21 mouse cellular contexts compared by ENCODE assay signal in the genomic region with DNA sequence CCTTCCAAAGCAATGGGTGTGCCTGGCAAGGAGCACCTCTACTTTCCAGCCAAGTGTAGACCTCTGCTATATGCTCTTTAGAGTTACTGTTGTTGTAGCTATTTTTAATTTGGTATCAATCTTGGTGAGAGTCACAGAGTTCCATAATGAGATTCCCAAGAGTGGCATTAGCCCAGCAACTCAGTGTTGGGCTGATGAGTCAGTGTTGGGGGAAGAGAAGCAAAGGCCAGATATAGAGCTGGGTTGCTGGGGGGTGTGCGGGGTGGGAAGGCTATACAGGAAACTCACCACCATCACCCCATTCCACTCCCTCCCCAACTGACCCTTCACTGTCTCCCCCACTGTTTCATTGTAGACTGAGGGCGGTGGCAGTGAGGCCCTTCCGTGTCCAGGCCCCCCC. TPM values are rescaled to one million over a fixed set of nuclear protein-coding genes. Genes with fewer than 3 reads are reported as not detected.
DNase-seq lines count a peak whose midpoint lies in the region; ATAC-seq and TF ChIP-seq lines count a peak whose summit lies in the region.
"Had no signal": no experiment of that assay in that cellular context is flagged by ENCODE, and none has a peak within 500 bp of the region (broad histone marks: within the 10 kb centered on the region; RNA-seq: fewer than 3 reads in every experiment).

No protein-coding gene starts in this region.

- no peak for ATAC-seq in heart, embryonic 13.5 days (ENCODE audit: extremely low read depth, insufficient number of reproducible peaks, low FRiP score, low TSS enrichment)
- ATAC-seq: forebrain, embryonic 16.5 days; midbrain, embryonic 16.5 days had no signal

- no peak overlapping the region for H3K4me2 ChIP-seq in heart, embryonic 13.5 days
- H3K4me2 ChIP-seq: embryonic facial prominence, embryonic 13.5 days; hindbrain, embryonic 13.5 days had no signal

- H3K4me3 ChIP-seq in heart, embryonic 13.5 days: no peak overlapping the region
- H3K4me3 ChIP-seq in layer of hippocampus, adult 2 months: no peak overlapping the region
- no peak overlapping the region for H3K4me3 ChIP-seq in embryonic fibroblast, embryonic 13.5 days (ENCODE audit: insufficient read depth, low read length)
- H3K4me3 ChIP-seq: embryonic facial prominence, embryonic 13.5 days; hindbrain, embryonic 13.5 days; midbrain, embryonic 10.5 days; myocyte had no signal

- DNase-seq in heart, postnatal 14 days: no peak
- no peak for DNase-seq in layer of hippocampus, adult 2 months (ENCODE audit: low spot score in 2 of 2)
- no peak for DNase-seq in layer of hippocampus, adult 18-20 months (ENCODE audit: low spot score in 2 of 2)
- DNase-seq in Muller cell, postnatal 12 days (ENCODE audit: inconsistent ontology term): peak; percentile 70
- DNase-seq in cerebellum, adult 11-12 months: no peak
- DNase-seq: cerebellum, adult 18-20 months; cerebellum, postnatal 25 days; embryo, embryonic 11 days; heart, postnatal 36 days; kidney, adult 11 months; lung, postnatal 4 days; thymus, adult 18-20 months; thymus, postnatal 4 days had no signal

- no peaks in the 10 kb centered on the region for H3K27me3 ChIP-seq in heart, embryonic 13.5 days (replicated peaks)
- H3K27me3 ChIP-seq: embryonic facial prominence, embryonic 13.5 days; hindbrain, embryonic 13.5 days had no signal

- H3K9me3 ChIP-seq in heart, embryonic 13.5 days: no peaks in the 10 kb centered on the region
- H3K9me3 ChIP-seq: embryonic facial prominence, embryonic 13.5 days; hindbrain, embryonic 13.5 days; midbrain, embryonic 10.5 days had no signal

- intact Hi-C loops in heart, postnatal 14 days (cut with DNase I): no loop called here

- no peak for TF ChIP-seq POLR2A in embryonic fibroblast, embryonic 13.5 days (IDR thresholded peaks at IDR 0.05; ENCODE audit: low read depth, low read length)

- peak overlapping the region; percentile 29; the same call in 1 of the 2 replicates for H3K9ac ChIP-seq in heart, embryonic 13.5 days
- H3K9ac ChIP-seq: hindbrain, embryonic 13.5 days had no signal

- H3K27ac ChIP-seq in heart, embryonic 13.5 days (replicated peaks): peak overlapping the region; percentile 64
- peak overlapping the region; percentile 75 for H3K27ac ChIP-seq in layer of hippocampus, adult 2 months
- peak overlapping the region; percentile 75 for H3K27ac ChIP-seq in embryonic fibroblast, embryonic 13.5 days (ENCODE audit: insufficient read depth, low read length)
- H3K27ac ChIP-seq: embryonic facial prominence, embryonic 13.5 days; hindbrain, embryonic 13.5 days; midbrain, embryonic 10.5 days had no signal

- H3K4me1 ChIP-seq in heart, embryonic 13.5 days: peaks cover 40% of the 10 kb centered on the region
- H3K4me1 ChIP-seq in embryonic fibroblast, embryonic 13.5 days (ENCODE audit: control insufficient read depth, insufficient read depth, low read length): peaks cover 8% of the 10 kb centered on the region
- H3K4me1 ChIP-seq: embryonic facial prominence, embryonic 13.5 days; hindbrain, embryonic 13.5 days; midbrain, embryonic 10.5 days had no signal

- H3K36me3 ChIP-seq in heart, embryonic 13.5 days: peaks cover 97% of the 10 kb centered on the region

- TF ChIP-seq CTCF in layer of hippocampus, adult 2 months (conservative IDR thresholded peaks at IDR 0.05): no peak
- no peak for TF ChIP-seq CTCF in embryonic fibroblast, embryonic 13.5 days (IDR thresholded peaks at IDR 0.05; ENCODE audit: borderline replicate concordance, insufficient read depth, low read length)

- 76% methylated on average over 3 of the region's 3 CpGs for WGBS in heart, embryonic 13.5 days

RNA-seq across cellular contexts. Expression of a gene that starts 36.4 kb away (rescaled TPM):
- 76.9 TPM in 2 replicates for polyA plus RNA-seq in heart, embryonic 13.5 days (2015; fragmentation: Nextera tagmentation; extraction: Ambion mirVana)
- total RNA-seq in heart, postnatal 14 days (2021): 10 to 100 TPM; 27.7 to 30.6 TPM
- 10 to 100 TPM; 59.7 to 60.3 TPM for total RNA-seq in layer of hippocampus, adult 2 months (2021)
- 10 to 100 TPM; 53.7 to 58.6 TPM for total RNA-seq in layer of hippocampus, adult 18-20 months (2021)
- polyA plus RNA-seq in embryonic fibroblast, embryonic 13.5 days (2011; ENCODE audit: insufficient read length, low read depth, missing spikeins): 108 and 127 TPM in 2 replicates

RNA-seq across cellular contexts. Expression of a gene that starts 36.6 kb away (rescaled TPM):
- polyA plus RNA-seq in heart, embryonic 13.5 days (2015; fragmentation: Nextera tagmentation; extraction: Ambion mirVana): 98.0 and 98.2 TPM in 2 replicates
- 10 to 100 TPM; 56.8 to 71.3 TPM for total RNA-seq in heart, postnatal 14 days (2021)
- total RNA-seq in layer of hippocampus, adult 2 months (2021): 100 to 1,000 TPM; 158 to 163 TPM
- total RNA-seq in layer of hippocampus, adult 18-20 months (2021): 100 to 1,000 TPM; 159 to 161 TPM
- polyA plus RNA-seq in embryonic fibroblast, embryonic 13.5 days (2011; ENCODE audit: insufficient read length, low read depth, missing spikeins): 63.2 and 65.1 TPM in 2 replicates
